Mouse (Mus musculus) liver, embryonic 13.5 days (tissue): Measurements from ENCODE around the gene Adgrf2. TPM values are rescaled to one million over a fixed set of nuclear protein-coding genes. Genes with fewer than 3 reads are reported as not detected.

Source experiments
- ATAC-seq: fragments of 200-750 bp; cut with Nextera tagmentation; 2 replicates; pipeline ENCODE4 v1.8.0; 2017; ENCODE audit warnings: low read depth, mild to moderate bottlenecking, moderate number of reproducible peaks, moderate library complexity
- DNase-seq: peaks from one replicate; pipeline ENCODE4 v3.0.0; 2022
- H3K27ac ChIP-seq: fragments of 300-500 bp; sonication (generic); 2 replicates; pipeline ENCODE4 v1.5.1; 2015; ENCODE audit warnings: moderate library complexity, mild to moderate bottlenecking, inconsistent platforms
- H3K27me3 ChIP-seq: fragments of 300-500 bp; sonication (generic); 2 replicates; pipeline ENCODE4 v1.6.1; 2015; ENCODE audit warnings: mild to moderate bottlenecking, inconsistent platforms
- H3K36me3 ChIP-seq: fragments of 300-500 bp; sonication (generic); 2 replicates; pipeline ENCODE4 v1.6.1; 2015; ENCODE audit warnings: mild to moderate bottlenecking, inconsistent platforms
- H3K4me1 ChIP-seq: fragments of 300-500 bp; sonication (generic); replicated peaks from 2 replicates; pipeline ENCODE4 v1.6.1; 2015; ENCODE audit warnings: inconsistent platforms
- H3K4me2 ChIP-seq: fragments of 300-500 bp; sonication (generic); 2 replicates; pipeline ENCODE4 v1.6.1; 2015; ENCODE audit warnings: inconsistent platforms, mild to moderate bottlenecking, moderate library complexity
- H3K4me3 ChIP-seq: fragments of 300-500 bp; sonication (generic); replicated peaks from 2 replicates; pipeline ENCODE4 v1.5.1; 2015; ENCODE audit warnings: mild to moderate bottlenecking, inconsistent platforms
- H3K9ac ChIP-seq: fragments of 300-500 bp; sonication (generic); 2 replicates; pipeline ENCODE4 v1.6.1; 2015; ENCODE audit warnings: mild to moderate bottlenecking, inconsistent platforms
- H3K9me3 ChIP-seq: fragments of 300-500 bp; sonication (generic); replicated peaks from 2 replicates; pipeline ENCODE4 v1.6.1; 2016; ENCODE audit warnings: inconsistent platforms
- WGBS: fragments of 180-500 bp; shearing (Covaris S2); methylation state at CpG from one replicate; pipeline ENCODE4 v1.1.7; 2015; ENCODE audit not compliant: insufficient replicate concordance; 5-methylcytosine and 5-hydroxymethylcytosine counted together
- polyA plus RNA-seq: library from polyadenylated mRNA; unstranded; fragments of >200 nt; fragmentation: Nextera tagmentation; extraction: Ambion mirVana; gene quantifications from 2 replicates; pipeline ENCODE4 v1.2.1, GENCODE M21; 2015

Adgrf2 gene
- polyA plus RNA-seq, result not detected in 2 replicates

DNA sequence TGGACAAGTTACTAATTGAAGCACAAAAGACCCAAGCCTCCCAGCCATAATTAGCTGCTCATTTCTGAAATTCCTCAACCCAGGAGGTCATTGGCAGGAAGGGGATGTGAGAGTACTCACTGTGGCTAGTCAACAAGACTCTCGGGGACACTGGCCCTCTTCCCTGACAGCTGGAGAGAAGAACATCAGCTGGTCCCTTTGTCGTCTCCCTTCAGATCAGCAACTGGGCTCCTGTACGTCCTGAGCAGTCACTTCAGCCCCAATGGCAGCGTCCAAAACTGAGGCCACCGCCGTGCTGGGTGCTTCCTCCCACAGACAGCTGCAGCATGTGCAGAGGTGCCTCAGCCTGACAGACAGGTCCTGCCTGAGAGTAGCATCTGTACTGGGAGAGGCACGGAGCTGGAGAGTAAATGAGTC is at the start of gene Adgrf2:
Adgrf2 (minus strand) TSS at position 379 of the 417 bp plus-strand sequence.
- 35% methylated on average over 7 of the region's 7 CpGs for WGBS
- Histone ChIP-seq H3K9me3 (no peaks in the 10 kb centered on the region), H3K27ac (no peak within 1 kb of the TSS), H3K4me1 (no peaks in the 10 kb centered on the region), H3K36me3 (no peaks in the 10 kb centered on the region), H3K4me2 (no peak within 1 kb of the TSS), H3K4me3 (no peak within 1 kb of the TSS), H3K27me3 (no peaks in the 10 kb centered on the region), H3K9ac (no peak within 1 kb of the TSS)
- ATAC-seq (no peak), DNase-seq (no peak)

DNA sequence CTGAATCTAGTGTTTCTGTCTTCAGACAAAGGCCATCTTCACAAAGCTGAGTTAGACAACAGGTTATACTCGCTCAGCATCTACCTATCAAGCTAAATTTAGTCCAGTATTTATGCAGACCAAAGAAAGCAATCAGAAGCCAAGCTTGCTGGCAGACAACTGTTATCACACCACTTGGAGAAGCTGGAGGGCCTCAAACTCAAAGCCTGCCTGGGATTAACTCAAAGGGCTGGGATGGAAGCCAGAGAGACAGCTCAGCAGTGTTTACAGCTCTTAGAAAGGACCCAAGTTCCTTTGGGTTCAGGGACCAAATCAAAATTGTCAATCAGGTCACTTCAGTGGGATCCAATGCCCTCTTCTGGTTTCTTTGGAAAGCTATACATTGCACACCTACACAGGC is 48.8 kb upstream of the Adgrf2 start:
- ATAC-seq, result no peak
- Histone ChIP-seq H3K27me3 (no peaks in the 10 kb centered on the region), H3K9ac (no peak overlapping the region), H3K4me3 (no peak overlapping the region), H3K27ac (no peak overlapping the region), H3K4me1 (peaks cover 19% of the 10 kb centered on the region), H3K4me2 (no peak overlapping the region), H3K36me3 (peaks cover 5% of the 10 kb centered on the region; the same call in 1 of the 2 replicates), H3K9me3 (no peaks in the 10 kb centered on the region)
- 65% methylated on average over 1 of the region's 1 CpGs for WGBS
- no peak for DNase-seq

DNA sequence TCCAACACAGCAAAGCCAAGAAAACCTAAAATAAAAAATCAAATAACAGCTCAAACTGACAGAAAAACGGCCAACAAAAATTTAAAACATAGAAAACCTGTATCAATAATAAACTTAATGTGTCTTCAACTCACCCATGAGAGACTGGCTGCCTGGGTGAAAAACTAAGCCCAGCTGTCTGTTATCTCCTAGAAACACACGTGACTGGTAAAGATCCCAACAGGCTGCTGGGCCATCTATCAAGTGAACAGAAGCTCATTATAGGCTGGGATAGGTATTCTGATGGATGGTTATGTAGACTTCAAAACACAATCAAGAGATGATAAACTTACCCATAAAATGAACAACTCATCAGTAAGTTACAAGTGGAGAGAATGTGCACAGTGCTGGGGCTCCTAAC is 47.7 kb upstream of the Adgrf2 start:
- ATAC-seq, result peak; percentile 76
- no peak overlapping the region for H3K4me2 ChIP-seq
- no peaks in the 10 kb centered on the region for H3K9me3 ChIP-seq
- no peak overlapping the region for H3K4me3 ChIP-seq
- no peak overlapping the region for H3K9ac ChIP-seq
- no peak overlapping the region for H3K27ac ChIP-seq
- peaks cover 5% of the 10 kb centered on the region; the same call in 1 of the 2 replicates for H3K36me3 ChIP-seq
- H3K4me1 ChIP-seq, result peaks cover 19% of the 10 kb centered on the region
- no peak for DNase-seq
- 33% methylated on average over 2 of the region's 2 CpGs for WGBS
- no peaks in the 10 kb centered on the region for H3K27me3 ChIP-seq

DNA sequence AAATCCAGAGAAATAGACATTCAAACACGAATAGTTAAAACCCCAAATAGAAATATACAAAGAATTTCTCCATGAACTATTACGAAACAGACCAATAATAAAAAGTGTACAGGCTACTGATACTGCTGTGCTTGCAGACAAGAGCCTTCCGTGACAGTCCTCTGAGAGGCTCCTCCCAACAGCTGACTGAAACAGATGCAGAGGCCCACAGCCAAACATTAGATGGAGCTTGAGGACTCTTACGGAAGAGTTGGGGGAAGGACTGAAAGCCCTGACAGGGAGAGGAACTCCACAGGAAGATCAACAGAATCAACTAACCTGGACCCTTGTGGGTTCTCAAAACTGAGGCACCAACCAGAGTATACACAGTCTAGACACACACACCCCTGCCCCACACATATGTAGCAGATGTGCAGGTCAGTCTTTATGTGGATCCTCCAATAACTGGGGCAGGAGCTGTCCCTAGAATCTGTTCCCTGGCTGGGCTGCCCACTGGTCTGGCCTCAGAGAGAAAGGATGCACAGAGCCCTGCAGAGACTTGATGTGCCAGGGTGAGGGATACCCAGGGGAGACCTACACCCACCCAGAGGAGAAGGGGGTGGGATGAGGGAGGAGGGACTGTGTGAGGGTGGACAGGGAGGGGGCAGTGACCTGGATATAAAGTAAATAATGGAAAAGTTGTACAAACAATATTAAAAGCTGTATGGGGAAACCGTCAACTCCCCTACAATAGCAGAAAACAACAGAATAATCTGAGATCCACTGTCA is 46.9 kb upstream of the Adgrf2 start:
- Histone ChIP-seq H3K9me3 (no peaks in the 10 kb centered on the region), H3K27me3 (no peaks in the 10 kb centered on the region), H3K27ac (no peak overlapping the region), H3K4me1 (peaks cover 19% of the 10 kb centered on the region), H3K4me2 (no peak overlapping the region), H3K9ac (no peak overlapping the region), H3K36me3 (peaks cover 4% of the 10 kb centered on the region; the same call in 1 of the 2 replicates), H3K4me3 (no peak overlapping the region)
- 74% methylated on average over 5 of the region's 5 CpGs for WGBS
- DNase-seq, result no peak
- no peak for ATAC-seq

DNA sequence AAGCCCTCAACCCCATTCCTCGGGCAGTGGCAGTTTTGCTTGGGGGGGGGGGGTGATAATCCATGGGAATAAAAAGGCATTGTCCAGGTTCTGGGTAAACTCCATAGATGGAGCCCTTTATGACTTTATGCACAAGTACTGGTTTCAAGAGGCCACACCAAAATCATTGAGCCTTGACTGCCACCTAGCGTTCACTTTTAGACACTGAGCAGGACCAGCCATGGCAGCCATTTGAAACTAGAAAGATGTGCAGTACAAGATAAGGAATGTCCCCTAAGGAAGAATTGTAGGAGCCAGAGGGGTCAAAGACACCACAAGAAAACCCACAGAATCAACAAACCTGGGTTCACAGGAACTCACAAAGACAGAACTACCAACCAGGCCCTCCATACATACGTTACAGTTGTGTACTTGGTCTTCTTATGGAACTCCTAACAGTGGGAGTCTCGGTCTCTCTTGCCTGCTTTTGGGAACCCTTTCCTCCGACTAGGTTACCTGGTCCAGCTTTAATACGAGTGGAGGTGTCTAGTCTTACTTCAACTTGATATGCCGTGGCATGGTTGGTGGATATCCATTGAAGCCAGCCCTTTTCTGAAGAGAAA is 40.3 kb upstream of the Adgrf2 start:
- 0 out of 2 replicates have a peak, but pooled peaks have one; percentile 51 for ATAC-seq
- H3K27me3 ChIP-seq, result no peaks in the 10 kb centered on the region

DNA sequence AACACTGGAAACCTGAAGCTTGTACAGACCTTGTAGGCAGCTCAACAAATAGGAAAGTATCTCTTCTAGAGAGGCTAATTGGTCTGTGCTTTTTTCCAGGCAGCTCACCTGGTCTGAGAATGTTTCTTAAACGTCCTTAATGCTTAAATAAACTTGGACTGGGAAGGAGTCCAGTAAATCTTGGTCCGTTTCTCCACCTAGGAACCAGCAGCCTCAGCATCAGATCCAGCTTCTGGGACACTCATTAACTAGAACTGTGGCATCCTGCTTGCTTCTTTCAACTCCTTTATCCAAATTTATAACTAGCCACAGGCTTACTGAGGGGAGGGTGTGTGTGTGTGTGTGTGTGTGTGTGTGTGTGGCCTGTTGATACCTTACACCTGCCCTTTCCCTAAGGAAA is 11.8 kb upstream of the Adgrf2 start:
- no peak overlapping the region for H3K4me2 ChIP-seq
- ATAC-seq (no peak), DNase-seq (no peak)
- H3K36me3 ChIP-seq, result no peaks in the 10 kb centered on the region
- WGBS, result 31% methylated on average over 2 of the region's 2 CpGs
- H3K4me1 ChIP-seq, result no peaks in the 10 kb centered on the region
- no peak overlapping the region for H3K9ac ChIP-seq
- no peaks in the 10 kb centered on the region for H3K9me3 ChIP-seq
- H3K27ac ChIP-seq, result no peak overlapping the region
- no peak overlapping the region for H3K4me3 ChIP-seq
- no peaks in the 10 kb centered on the region for H3K27me3 ChIP-seq

More for the DNA sequence above, 40.3 kb upstream of the Adgrf2 start:
- WGBS, result 42% methylated on average over 7 of the region's 7 CpGs
- DNase-seq, result peak; percentile 34
- Histone ChIP-seq H3K9me3 (no peaks in the 10 kb centered on the region), H3K27ac (no peak overlapping the region), H3K36me3 (no peaks in the 10 kb centered on the region), H3K4me1 (no peaks in the 10 kb centered on the region), H3K4me3 (no peak overlapping the region), H3K9ac (no peak overlapping the region), H3K4me2 (no peak overlapping the region)

DNA sequence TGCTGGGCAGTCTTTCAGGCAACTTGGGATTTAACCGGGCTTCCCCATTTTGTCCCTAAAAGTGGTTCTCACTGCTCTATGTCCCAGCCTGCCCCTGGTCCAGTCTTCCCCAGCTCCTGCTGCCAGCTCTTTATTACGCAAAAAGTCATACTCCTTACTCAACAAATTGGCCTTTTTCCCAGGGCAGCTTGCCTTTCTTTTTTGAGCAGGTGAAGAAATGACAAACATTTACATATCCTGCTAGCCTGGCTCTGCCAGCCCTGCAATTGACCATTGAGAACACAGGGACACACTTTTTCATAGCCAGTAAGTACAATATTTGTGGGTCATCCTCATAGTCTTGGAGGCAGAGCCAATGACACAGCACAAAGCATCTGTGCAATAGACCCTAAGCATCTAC is 10.2 kb upstream of the Adgrf2 start:
- Histone ChIP-seq H3K4me3 (no peak overlapping the region), H3K27me3 (no peaks in the 10 kb centered on the region), H3K36me3 (no peaks in the 10 kb centered on the region), H3K9me3 (no peaks in the 10 kb centered on the region), H3K4me2 (no peak overlapping the region), H3K4me1 (no peaks in the 10 kb centered on the region), H3K27ac (no peak overlapping the region), H3K9ac (no peak overlapping the region)
- 54% methylated on average over 2 of the region's 2 CpGs for WGBS
- ATAC-seq (no peak), DNase-seq (no peak)

DNA sequence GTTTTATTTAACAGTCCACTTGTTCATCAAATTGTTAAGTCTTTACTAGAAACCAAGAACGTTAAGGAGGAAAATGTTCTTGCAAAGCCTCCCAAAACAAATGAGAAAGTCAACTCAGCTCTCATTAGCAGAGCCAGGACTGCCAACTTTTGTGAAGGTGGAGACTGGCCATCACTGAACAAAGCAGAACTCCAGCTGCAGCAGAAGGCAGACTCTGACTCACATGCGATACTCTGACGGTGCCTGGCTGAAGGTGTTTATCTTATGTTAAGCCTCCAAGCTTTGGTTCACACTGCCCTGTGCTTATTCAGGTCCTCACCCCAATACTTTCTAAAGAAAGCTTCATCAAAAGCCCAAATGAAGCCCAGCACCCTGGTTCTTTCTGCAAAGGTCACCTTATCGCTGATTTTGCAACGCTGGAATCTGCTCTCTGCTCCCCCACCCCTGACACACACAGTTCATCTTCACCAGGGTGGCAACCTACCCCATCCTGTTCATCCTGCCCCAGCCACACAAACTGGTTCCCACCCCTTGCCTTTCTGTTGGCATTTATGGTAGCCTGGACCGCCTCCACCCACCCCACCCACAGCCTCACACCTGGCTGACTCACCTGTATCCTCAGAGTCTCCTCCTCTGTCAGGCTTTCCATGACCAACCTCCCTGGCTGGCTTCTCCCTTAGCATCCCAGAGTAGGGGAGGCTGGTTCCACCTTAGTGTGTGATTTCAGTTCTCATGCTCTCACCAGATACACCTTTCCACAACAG is 3.9 kb upstream of the Adgrf2 start:
- no peak overlapping the region for H3K4me2 ChIP-seq
- no peak overlapping the region for H3K9ac ChIP-seq
- 61% methylated on average over 6 of the region's 6 CpGs for WGBS
- no peak for ATAC-seq
- H3K9me3 ChIP-seq, result no peaks in the 10 kb centered on the region
- no peak overlapping the region for H3K27ac ChIP-seq
- DNase-seq, result no peak
- no peaks in the 10 kb centered on the region for H3K4me1 ChIP-seq
- H3K36me3 ChIP-seq, result no peaks in the 10 kb centered on the region
- no peaks in the 10 kb centered on the region for H3K27me3 ChIP-seq
- H3K4me3 ChIP-seq, result no peak overlapping the region

DNA sequence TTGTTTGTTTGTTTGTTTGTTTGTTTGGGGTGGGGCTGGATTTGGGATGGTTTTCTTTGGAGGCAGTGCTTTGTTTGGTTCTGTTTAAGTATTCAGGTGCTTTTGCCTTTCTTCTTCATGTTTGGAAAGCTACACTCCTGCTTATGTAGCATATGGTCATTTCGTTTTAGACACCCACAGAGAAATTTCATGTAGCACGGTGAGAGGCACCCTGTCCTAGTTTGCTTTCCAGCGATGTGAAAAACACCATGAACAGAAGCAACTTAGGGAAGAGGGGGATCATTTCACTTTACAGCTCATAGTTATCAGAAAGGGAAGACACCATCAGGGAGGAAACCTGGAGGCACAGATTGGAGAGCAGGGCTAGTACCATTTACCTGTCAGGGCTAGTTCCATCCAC is 844 bp upstream of the Adgrf2 start:
- DNase-seq, result no peak

DNA sequence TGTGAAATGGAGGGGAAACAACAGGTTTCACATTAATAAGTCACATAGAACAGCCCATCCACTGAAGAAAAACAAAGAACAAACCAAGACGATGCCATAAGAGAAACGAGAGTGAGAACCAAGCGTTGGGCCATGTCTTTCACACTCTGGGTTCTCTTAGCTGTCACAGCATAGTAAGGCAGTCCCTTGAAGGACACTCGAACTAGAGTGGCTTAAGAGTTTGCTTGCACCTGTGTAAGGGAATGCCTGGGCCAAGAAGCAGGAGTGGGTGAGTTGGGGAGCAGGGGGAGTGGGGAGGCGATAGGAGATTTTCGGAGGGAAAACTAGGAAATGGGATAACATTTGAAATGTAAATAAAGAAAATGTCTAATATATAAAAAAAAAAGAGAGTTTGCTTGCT is 3.2 kb downstream of the Adgrf2 start:
- no peak overlapping the region for H3K4me2 ChIP-seq
- no peaks in the 10 kb centered on the region for H3K27me3 ChIP-seq
- H3K36me3 ChIP-seq, result no peaks in the 10 kb centered on the region
- 67% methylated on average over 6 of the region's 6 CpGs for WGBS
- no peaks in the 10 kb centered on the region for H3K9me3 ChIP-seq
- H3K4me1 ChIP-seq, result no peaks in the 10 kb centered on the region
- no peak overlapping the region for H3K27ac ChIP-seq
- H3K4me3 ChIP-seq, result no peak overlapping the region
- H3K9ac ChIP-seq, result no peak overlapping the region
- DNase-seq (no peak), ATAC-seq (no peak)

More for the DNA sequence above, 844 bp upstream of the Adgrf2 start:
- H3K27me3 ChIP-seq, result no peaks in the 10 kb centered on the region
- H3K4me3 ChIP-seq, result no peak overlapping the region
- 68% methylated on average over 3 of the region's 3 CpGs for WGBS
- H3K9me3 ChIP-seq, result no peaks in the 10 kb centered on the region
- ATAC-seq, result no peak
- no peak overlapping the region for H3K9ac ChIP-seq
- no peaks in the 10 kb centered on the region for H3K4me1 ChIP-seq
- H3K36me3 ChIP-seq, result no peaks in the 10 kb centered on the region
- H3K4me2 ChIP-seq, result no peak overlapping the region
- H3K27ac ChIP-seq, result no peak overlapping the region

DNA sequence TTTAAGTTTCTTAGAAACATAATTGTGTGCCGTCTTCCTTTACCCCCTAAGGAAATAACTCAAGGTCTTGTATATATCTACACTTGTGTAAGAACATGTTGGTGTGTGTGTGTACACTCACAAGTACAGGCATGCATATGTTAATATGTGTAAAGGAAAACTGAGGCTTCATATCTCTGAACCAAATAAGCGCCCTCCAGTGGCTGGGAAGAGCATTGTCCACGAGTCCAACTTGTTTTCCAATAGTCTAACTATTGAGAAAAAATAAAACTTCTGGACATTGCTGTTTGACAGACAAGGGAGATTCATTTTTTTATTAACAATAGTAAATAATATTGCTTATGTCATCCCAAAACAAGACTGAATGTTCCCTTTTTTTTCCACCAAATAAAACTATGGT is 24.8 kb downstream of the Adgrf2 start:
- 36% methylated on average over 3 of the region's 3 CpGs for WGBS
- Histone ChIP-seq H3K4me3 (no peak overlapping the region), H3K27me3 (no peaks in the 10 kb centered on the region), H3K27ac (no peak overlapping the region), H3K4me1 (no peaks in the 10 kb centered on the region), H3K4me2 (no peak overlapping the region), H3K9ac (no peak overlapping the region), H3K9me3 (no peaks in the 10 kb centered on the region), H3K36me3 (no peaks in the 10 kb centered on the region)
- ATAC-seq, result no peak
- DNase-seq, result no peak
